Mouse (Mus musculus) midbrain, postnatal 0 days (tissue): ENCODE measurements around the gene Stk32c. TPM values are rescaled to one million over a fixed set of nuclear protein-coding genes. Genes with fewer than 3 reads are reported as not detected.

Experiments used
- ATAC-seq: fragments of 200-750 bp; cut with Nextera tagmentation; 2 replicates; pipeline ENCODE4 v1.8.0; 2017; ENCODE audit warnings: moderate number of reproducible peaks, mild to moderate bottlenecking, moderate TSS enrichment, moderate library complexity; ENCODE audit not compliant: low FRiP score
- DNase-seq: peaks from one replicate; pipeline ENCODE4 v3.0.0-alpha.2; 2015; ENCODE audit warnings: low spot score
- H3K27ac ChIP-seq: fragments of 300-500 bp; sonication (generic); 2 replicates; pipeline ENCODE4 v1.5.1; 2014; ENCODE audit warnings: low read depth, mild to moderate bottlenecking, low read length, mixed read lengths
- H3K27me3 ChIP-seq: fragments of 300-500 bp; sonication (generic); 2 replicates; pipeline ENCODE4 v1.6.1; 2014; ENCODE audit warnings: low read length, control low read depth, mixed read lengths; ENCODE audit not compliant: insufficient read depth
- H3K36me3 ChIP-seq: fragments of 300-500 bp; sonication (generic); 2 replicates; pipeline ENCODE4 v1.6.1; 2014; ENCODE audit warnings: low read length, control low read depth, mixed read lengths; ENCODE audit not compliant: insufficient read depth
- H3K4me1 ChIP-seq: fragments of 300-500 bp; sonication (generic); 2 replicates; pipeline ENCODE4 v1.6.1; 2014; ENCODE audit warnings: mild to moderate bottlenecking, control low read depth, antibody characterized with exemption, low read length, mixed read lengths; ENCODE audit not compliant: insufficient read depth
- H3K4me2 ChIP-seq: fragments of 300-500 bp; sonication (generic); 2 replicates; pipeline ENCODE4 v1.6.1; 2014; ENCODE audit warnings: low read depth, mild to moderate bottlenecking, low read length, mixed read lengths; ENCODE audit not compliant: poor library complexity, severe bottlenecking
- H3K4me3 ChIP-seq: fragments of 300-500 bp; sonication (generic); 2 replicates; pipeline ENCODE4 v1.5.1; 2014; ENCODE audit warnings: low read depth, mild to moderate bottlenecking, low read length, moderate library complexity
- H3K9ac ChIP-seq: fragments of 300-500 bp; sonication (generic); replicated peaks from 2 replicates; pipeline ENCODE4 v1.6.1; 2014; ENCODE audit warnings: mild to moderate bottlenecking, low read length, moderate library complexity, mixed read lengths; ENCODE audit not compliant: poor library complexity, severe bottlenecking
- H3K9me3 ChIP-seq: fragments of 300-500 bp; sonication (generic); 2 replicates; pipeline ENCODE4 v1.6.1; 2016; ENCODE audit warnings: low read length, control low read depth
- CTCF ChIP-seq: IDR thresholded peaks from 2 replicates; pipeline ENCODE4 v1.5.1; 2016; ENCODE audit warnings: antibody characterized with exemption, mild to moderate bottlenecking
- WGBS: fragments of 180-500 bp; shearing (Covaris S2); extraction: QIAGEN DNeasy Blood & Tissue Kit; methylation state at CpG from one replicate; pipeline ENCODE4 v1.1.7; 2014; 5-methylcytosine and 5-hydroxymethylcytosine counted together
- polyA plus RNA-seq: library from polyadenylated mRNA; unstranded; fragments of >200 nt; fragmentation: Nextera tagmentation; extraction: Ambion mirVana; gene quantifications from 2 replicates; pipeline ENCODE4 v1.2.1, GENCODE M21; 2015
- total RNA-seq: library from RNA; depleted of rRNA; stranded (reverse); fragments of >200 nt; gene quantifications from 2 replicates; pipeline ENCODE4 v1.2.3, GENCODE M21; 2014

Gene Stk32c
- total and polyA plus RNA-seq, 2 experiments from 2014 or later: 2.4 to 35.6 TPM

GRCm38 (mm10) chr7:139130361-139130760, 82.7 kb downstream of the Stk32c start:
- H3K36me3 ChIP-seq: no peaks in the 10 kb centered on the region
- no peaks in the 10 kb centered on the region for H3K9me3 ChIP-seq
- ATAC-seq: no peak
- H3K9ac ChIP-seq: no peak overlapping the region
- H3K4me1 ChIP-seq: peaks cover 5% of the 10 kb centered on the region; the same call in 1 of the 2 replicates
- H3K27me3 ChIP-seq: no peaks in the 10 kb centered on the region
- no peak; the same call in 1 of the 2 replicates for TF ChIP-seq CTCF
- H3K27ac ChIP-seq: no peak overlapping the region
- 38% methylated on average over 6 of the region's 6 CpGs for WGBS
- no peak overlapping the region for H3K4me3 ChIP-seq
- no peak for DNase-seq
- no peak overlapping the region for H3K4me2 ChIP-seq

GRCm38 (mm10) chr7:139128994-139129393, 84.1 kb downstream of the Stk32c start:
- ATAC-seq: no peak
- H3K9me3 ChIP-seq: no peaks in the 10 kb centered on the region
- no peak for TF ChIP-seq CTCF

GRCm38 (mm10) chr7:139126549-139126948, 86.6 kb downstream of the Stk32c start:
- Histone ChIP-seq H3K9ac (no peak overlapping the region), H3K27me3 (no peaks in the 10 kb centered on the region), H3K4me2 (no peak overlapping the region), H3K4me1 (peaks cover 5% of the 10 kb centered on the region; the same call in 1 of the 2 replicates), H3K27ac (no peak overlapping the region), H3K9me3 (no peaks in the 10 kb centered on the region), H3K36me3 (peaks cover 3% of the 10 kb centered on the region; the same call in 1 of the 2 replicates), H3K4me3 (no peak overlapping the region)
- TF ChIP-seq CTCF: no peak
- DNase-seq: peak; percentile 35
- ATAC-seq: peak; percentile 58
- WGBS: 66% methylated on average over 7 of the region's 7 CpGs

More at GRCm38 (mm10) chr7:139128994-139129393, 84.1 kb downstream of the Stk32c start:
- no peak for DNase-seq
- no peak overlapping the region for H3K4me3 ChIP-seq
- H3K4me1 ChIP-seq: peaks cover 5% of the 10 kb centered on the region; the same call in 1 of the 2 replicates
- no peaks in the 10 kb centered on the region for H3K27me3 ChIP-seq
- WGBS: 89% methylated on average over 4 of the region's 4 CpGs
- H3K27ac ChIP-seq: no peak overlapping the region
- no peak overlapping the region for H3K9ac ChIP-seq
- H3K36me3 ChIP-seq: no peaks in the 10 kb centered on the region
- no peak overlapping the region for H3K4me2 ChIP-seq

- no peak for TF ChIP-seq CTCF
- no peak overlapping the region for H3K4me3 ChIP-seq
- H3K27ac ChIP-seq: no peak overlapping the region
- DNase-seq (no peak), ATAC-seq (no peak)
- no peak overlapping the region for H3K9ac ChIP-seq
- peaks cover 4% of the 10 kb centered on the region; the same call in 1 of the 2 replicates for H3K36me3 ChIP-seq
- 89% methylated on average over 4 of the region's 4 CpGs for WGBS
- H3K9me3 ChIP-seq: no peaks in the 10 kb centered on the region
- no peaks in the 10 kb centered on the region for H3K27me3 ChIP-seq
- H3K4me1 ChIP-seq: peaks cover 5% of the 10 kb centered on the region; the same call in 1 of the 2 replicates
- H3K4me2 ChIP-seq: no peak overlapping the region
These were observed 87.2 kb downstream of the Stk32c start for GRCm38 (mm10) chr7:139125881-139126280.

GRCm38 (mm10) chr7:139119775-139120153, 93.3 kb downstream of the Stk32c start:
- 68% methylated on average over 2 of the region's 2 CpGs for WGBS
- DNase-seq (no peak), ATAC-seq (no peak)
- no peak overlapping the region for H3K27ac ChIP-seq
- no peak overlapping the region for H3K4me2 ChIP-seq
- no peak overlapping the region for H3K4me3 ChIP-seq
- H3K9me3 ChIP-seq: no peaks in the 10 kb centered on the region
- H3K27me3 ChIP-seq: no peaks in the 10 kb centered on the region
- H3K9ac ChIP-seq: no peak overlapping the region
- H3K36me3 ChIP-seq: peaks cover 4% of the 10 kb centered on the region; the same call in 1 of the 2 replicates
- TF ChIP-seq CTCF: no peak
- no peaks in the 10 kb centered on the region for H3K4me1 ChIP-seq

GRCm38 (mm10) chr7:139119152-139119774, 93.8 kb downstream of the Stk32c start:
- H3K4me2 ChIP-seq: no peak overlapping the region
- H3K9me3 ChIP-seq: no peaks in the 10 kb centered on the region
- no peaks in the 10 kb centered on the region for H3K27me3 ChIP-seq
- no peaks in the 10 kb centered on the region for H3K4me1 ChIP-seq
- no peak overlapping the region for H3K4me3 ChIP-seq
- peaks cover 4% of the 10 kb centered on the region; the same call in 1 of the 2 replicates for H3K36me3 ChIP-seq
- TF ChIP-seq CTCF: peak; percentile 96
- H3K27ac ChIP-seq: no peak overlapping the region
- peak; percentile 89 for DNase-seq
- 43% methylated on average over 13 of the region's 13 CpGs for WGBS
- peak; percentile 69 for ATAC-seq
- H3K9ac ChIP-seq: no peak overlapping the region
